Mouse (Mus musculus): ENCODE measurements at regions not wholly inside any gene's neighbourhood (a gene's known extent, or its start where the extent isn't known, plus 50 kb on each side); places are given as distances from the start of the nearest gene placed in this dataset.

DNA sequence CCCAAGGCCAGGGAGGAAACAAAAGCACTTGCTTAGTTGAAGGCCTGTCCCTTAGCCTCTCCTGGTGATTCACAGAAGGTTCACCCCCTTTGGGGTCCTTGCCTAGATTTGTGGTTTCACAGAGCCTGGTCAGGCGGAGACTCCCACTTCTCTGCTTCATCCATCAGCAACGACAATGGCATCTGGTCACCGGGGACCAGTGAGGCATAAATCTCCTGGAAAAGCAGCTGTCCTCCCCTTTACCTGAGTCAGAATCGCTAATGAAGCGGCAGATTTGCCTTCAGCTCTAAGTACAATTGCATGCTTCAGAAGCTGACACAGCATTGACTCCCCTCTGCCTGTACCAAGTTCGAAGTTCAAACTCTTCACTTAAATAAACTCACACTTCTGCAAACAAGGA is 353.7 kb upstream of the Atp11b start:
- DNase-seq = no peak

DNA sequence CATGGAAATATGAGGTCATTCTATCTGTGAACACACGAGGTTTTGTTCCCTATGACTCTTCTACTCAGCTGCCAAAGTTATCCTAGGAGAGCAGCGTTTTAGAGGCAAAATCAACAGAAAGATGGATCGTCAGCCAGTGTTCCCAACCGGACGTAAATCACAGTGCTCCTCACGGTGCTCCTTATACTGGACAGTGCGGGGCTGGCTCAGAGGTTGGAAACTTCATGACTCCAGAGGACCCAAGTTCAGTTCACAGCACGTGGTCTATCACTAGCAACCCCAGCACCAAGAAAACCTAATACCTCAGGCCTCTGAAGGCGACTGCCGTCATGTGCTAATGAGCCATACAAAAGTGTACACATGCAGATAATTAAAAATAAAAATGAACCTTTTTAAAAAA is 351.2 kb upstream of the Atp11b start:
- no peak for DNase-seq

DNA sequence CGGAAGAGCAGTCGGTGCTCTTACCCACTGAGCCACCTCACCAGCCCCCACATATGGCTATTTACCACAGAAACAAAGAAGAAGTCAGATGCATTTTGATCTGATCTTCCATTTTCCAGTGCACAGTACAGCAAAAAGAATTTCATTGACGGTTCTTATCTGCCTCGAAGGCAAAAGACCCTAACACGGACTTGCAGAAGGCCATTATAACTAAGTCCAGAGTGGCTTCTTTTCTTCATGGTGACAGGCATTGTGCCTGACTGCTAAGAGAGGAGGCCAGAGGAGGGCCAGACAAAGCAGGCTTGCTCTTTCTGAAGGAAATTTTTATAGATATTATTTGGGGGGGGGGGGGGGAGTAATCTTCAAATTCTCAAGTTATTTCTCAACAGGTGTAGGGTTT is 350.0 kb upstream of the Atp11b start:
- DNase-seq = no peak

DNA sequence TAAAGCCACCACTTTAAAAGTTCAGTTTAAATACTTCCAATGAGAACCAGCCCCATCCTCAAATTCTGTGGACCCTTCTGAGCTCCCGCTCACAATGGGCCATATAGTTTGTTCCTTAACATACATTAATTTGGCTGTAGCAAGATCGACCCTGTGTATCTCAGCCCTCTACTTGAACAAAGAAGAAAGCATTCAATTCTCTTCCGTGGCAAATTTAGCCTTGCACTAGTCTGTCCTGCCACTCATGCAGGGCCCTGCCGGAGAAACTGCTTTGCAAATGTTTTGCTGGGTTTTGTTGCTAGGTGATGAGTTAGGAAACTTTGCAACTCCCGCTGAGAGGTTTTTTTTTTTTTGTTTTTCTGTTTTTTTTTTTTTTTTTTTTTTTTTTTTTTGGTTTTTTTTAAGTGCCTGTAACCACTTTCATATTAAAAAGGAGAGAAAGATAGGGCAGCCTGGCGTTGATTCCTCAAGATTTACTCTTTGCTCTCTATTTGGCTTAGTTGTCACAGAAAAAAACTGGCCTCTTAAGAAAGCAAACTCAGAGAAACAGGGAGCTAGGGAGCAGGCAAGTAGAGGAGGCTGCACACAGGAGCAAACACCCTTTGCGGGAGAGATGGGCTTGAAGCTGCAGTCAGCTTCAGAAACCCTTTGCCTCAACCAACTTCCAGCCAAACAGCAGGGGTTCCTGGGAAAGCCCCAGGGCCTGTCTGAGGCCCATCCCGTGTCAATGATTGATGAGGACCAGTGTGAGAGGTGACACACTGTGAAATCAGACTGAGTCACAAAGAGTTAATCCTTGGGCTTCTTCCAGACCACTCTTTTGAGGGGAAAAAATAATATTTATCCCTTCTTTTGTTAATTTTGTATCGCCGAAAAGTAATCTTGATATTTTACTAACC is 349.2 kb upstream of the Atp11b start:
- no peak for DNase-seq

DNA sequence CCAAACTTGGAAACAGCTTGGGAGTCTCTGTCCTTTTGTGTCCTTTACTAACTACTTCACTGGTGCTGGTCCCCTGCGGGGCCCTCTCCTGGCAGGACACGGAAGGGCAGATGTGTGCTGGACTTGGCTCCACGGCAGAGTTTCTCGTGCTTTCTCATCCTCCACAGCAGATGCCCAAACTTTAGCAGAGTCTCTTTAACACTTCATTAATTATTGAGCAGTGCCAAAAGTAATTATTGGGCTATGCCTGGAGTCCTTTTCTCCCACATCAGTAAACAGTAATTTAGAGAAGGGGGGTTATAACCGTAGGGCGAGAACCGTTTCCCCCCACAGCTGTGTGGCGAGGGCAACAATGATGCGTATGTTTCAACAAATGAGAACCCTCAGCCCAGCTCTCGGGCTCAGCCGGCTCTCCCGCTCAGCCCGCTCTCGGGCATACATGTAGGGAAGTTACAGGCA is 348.3 kb upstream of the Atp11b start:
- peak; percentile 13 for DNase-seq

DNA sequence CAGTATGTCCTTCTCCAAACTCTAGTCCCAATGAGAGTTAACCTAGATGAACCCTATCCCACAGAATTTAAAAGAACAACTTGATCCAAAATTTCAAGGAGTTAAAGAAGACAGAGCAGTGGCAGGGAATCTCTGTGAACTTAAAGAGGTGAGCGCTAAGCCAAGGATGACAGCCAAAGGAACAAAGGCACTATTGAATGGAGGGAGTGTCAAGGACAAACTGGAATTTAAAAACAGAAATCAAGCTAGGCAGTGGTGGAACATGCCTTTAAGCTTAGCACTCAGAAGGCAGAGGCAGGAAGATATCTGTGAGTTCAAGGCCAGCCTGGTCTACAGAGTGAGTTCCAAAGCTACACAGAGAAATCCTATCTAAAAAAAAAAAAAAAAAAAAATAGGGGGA is 316.2 kb upstream of the Atp11b start:
- DNase-seq = no peak

DNA sequence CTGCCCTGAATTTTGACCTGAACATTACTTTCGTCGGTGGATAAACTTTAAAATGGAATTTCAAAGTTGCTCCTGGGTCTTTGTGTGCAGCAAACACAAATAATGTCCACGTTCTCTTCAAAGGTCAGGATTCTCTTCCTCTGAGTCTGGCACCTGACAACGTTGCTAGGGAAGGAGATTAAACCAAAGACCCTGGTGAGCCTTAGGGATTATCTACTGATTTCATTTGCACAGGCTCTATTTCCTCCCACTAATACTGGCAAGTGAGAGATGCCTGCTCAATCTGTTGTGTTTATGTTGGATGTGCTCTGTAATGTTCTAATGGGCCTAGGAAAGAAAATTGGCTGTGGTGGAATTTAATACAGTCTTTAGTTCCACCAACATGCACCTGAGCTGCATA is 291.0 kb upstream of the Atp11b start:
- DNase-seq = no peak

DNA sequence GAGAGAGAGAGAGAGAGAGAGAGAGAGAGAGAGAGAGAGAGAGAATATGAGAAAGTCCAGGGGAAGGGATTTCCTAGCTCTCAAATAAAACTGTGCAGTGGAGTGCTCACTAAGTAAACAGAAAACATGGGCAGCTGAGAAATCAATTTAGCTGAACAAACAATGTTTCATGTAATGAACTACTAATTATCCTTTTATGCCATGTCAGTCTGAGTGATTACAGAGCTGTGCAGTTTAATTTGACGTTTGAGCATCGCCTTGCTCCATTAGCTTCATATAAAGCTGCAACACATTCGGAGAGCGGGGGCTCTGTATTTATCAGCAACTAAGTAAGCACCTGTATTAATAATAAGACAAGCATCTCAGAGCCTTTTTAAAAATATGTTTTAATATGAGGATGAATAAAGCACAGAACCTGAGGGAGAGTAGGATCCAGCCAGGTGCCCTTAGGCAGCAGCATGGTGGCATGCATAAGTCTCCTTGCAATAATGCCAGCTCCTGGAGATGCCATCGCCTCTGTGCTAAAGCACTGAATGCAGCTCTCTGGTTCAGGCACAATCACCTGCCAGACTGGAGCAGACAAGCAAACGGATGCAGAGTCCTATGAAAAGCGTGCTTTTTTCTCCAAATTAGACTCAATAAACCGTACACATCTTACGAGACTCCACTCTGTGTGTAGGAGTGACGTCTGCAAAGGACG is 289.5 kb upstream of the Atp11b start:
- no peak for DNase-seq

DNA sequence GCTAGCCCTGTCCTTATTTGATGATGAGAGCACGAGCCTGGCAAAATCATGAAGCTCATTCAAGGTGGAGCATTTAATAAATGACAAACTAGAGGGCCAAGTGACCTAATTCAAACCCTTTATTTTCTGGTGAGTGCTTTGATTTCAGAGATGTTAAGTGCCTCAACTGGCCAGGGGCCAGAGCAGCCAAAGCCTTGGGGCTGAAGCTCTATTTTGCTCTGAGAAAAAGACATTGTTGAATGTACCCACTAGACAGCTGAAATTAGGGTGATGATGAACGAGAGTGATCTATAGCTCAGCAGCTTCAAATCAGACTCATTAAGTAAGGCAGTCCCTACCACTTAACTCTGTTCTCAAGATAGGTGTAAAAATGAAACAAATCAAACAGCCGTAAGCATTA is 287.9 kb upstream of the Atp11b start:
- no peak for DNase-seq

DNA sequence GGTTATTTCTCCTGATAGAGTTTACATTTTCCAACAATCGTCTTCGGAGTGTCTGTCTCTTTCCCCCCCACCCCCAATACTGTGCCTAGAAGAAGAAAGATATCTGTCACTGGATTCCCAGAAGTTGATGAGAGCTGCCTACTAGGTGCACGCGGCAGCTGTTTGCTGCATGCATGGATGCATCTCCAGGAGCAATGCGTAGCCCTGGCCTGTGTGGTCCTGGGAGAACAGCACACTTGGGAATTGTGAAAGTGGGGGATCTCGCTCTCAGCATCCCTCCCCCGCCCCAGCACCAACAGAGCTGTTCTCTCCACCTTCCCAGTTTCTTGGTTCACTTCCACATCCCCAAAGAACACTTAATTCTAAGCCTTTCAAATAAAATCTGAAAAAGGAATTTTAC is 280.6 kb upstream of the Atp11b start:
- no peak for DNase-seq

DNA sequence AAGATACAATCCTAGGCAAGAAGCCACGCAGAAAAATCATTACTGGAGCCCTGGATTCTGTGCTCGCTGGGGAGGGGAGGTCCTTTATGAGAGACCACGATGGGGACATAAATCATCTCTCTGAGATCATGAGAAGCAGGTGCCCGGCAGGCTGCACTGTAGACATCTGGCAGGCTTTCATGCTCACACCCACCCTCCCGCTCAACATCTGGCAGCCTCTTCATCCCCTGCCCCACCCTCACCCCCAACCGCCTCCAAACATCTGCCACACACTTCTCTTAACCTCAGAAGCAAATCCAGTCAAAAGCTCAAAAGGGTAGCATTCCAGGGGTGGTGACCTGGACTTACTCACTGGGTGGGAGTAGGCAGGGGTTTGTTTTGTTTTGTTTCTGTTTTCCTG is 279.5 kb upstream of the Atp11b start:
- DNase-seq = no peak

DNA sequence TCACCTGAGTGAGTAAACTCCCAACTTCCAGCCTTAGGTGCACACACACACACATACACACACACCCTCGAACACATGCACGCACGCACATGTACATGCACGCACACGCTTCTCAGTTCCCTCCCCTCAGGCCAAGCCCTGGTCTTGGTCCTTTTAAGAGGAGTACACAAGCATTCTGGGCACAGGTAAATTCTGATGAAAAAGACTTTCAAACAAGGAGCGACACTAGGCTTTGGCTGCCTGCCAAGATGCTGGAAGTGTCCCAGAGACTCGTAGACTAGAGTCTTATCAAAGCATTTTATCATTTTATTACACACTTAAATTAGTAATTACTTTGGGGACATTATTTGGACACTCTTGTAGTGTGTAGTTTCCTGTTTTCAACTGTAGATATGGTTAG is 278.6 kb upstream of the Atp11b start:
- DNase-seq = no peak

DNA sequence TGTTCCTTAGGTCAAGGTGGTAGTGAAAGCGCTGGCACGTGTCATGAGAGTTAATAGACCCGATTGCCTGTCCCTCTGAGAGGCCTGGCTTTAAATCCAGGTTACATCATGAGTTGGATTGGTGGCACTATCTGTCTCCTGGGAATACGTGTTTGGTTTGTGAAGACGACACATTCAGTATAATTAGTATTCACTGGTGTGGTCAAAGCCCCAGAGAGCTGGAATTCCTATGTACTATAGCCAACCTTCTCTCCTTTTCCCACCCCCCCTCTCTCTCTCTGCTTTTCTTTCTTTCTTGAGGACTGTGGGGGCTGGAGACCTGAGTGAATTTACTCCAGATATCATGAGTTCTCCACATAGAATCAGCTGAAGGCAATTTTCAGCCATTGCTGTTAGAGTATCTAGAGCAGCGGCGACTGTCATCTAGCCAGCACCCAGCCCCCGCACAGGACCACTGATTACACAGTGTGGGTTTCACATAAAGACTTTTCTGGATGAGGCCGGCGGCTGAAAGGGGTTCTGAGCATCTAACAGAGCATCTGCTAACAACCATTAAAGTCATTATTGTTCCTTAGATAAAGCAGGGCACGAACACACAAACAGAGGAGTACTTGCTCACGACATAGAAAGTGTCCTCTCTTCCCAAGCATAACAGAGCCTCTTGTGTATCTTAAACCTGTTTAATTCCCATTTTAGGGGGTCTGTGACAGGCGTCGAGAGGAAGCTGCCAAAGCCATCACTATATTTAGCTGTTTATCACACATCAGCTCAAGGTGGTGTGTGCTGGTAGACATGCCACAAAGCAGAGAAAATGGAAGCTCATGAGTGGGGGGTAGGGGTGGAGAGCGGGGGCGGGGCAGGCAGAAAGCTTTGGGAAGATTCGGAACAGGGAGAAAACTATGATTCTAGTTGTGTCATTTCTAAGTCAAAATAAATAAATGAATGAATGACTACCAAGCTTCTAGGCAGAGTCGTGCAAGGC is 272.9 kb upstream of the Atp11b start:
- no peak for DNase-seq

DNA sequence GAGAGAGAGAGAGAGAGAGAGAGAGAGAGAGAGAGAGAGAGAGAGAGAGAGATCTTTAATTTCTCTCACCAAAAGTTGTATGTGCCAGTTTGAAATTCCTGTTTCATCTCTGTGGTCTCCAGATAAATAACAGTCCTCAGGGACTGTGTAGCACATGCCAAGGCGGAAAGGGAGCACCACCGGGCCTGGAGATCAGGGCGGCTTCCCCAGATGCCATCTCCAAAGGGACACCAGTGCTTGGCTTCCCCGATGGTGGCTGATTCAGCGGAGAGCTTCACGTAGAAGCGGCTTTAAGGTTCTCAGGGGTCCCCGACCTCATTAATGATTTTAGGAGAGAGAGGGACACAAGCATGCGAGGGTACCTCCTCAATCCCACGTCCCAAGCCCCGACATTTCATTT is 272.1 kb upstream of the Atp11b start:
- DNase-seq = no peak

DNA sequence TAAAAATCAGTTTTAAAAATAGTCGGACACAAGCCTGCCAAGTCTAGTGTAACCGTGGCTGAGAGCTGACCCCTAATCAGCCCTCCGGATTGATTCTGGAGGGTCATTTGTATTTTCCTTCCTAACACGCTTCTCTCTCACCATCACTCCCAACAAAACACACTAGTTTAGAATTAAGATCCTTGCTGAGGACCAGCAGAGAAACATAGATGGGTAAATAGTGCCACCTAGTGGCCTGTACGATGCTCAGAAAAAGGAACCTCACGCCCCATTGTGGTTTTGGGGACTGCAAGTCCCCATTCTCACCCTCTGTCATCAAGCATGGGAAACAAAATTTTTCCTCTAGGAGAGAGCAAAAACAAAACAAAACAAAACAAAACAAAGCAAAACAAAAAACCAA is 271.6 kb upstream of the Atp11b start:
- DNase-seq = peak; percentile 53

DNA sequence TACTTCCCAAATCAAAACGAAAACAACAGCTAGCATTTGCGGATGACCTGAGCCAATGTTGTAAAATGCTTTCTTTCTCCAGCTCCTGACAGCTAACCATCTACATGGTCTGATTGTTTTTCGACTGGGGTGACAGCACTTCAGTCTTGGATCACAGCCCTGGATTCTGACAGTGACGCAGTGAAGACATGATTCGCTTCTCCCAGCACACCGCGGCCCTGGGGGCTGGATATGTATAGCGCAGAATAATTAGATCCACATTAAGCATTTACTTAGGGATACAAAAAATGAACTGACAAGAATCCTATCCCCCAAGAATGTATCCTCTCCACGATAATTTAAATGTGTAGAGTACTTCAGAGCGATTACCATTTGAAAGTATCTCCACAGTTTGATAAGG is 271.1 kb upstream of the Atp11b start:
- no peak for DNase-seq

DNA sequence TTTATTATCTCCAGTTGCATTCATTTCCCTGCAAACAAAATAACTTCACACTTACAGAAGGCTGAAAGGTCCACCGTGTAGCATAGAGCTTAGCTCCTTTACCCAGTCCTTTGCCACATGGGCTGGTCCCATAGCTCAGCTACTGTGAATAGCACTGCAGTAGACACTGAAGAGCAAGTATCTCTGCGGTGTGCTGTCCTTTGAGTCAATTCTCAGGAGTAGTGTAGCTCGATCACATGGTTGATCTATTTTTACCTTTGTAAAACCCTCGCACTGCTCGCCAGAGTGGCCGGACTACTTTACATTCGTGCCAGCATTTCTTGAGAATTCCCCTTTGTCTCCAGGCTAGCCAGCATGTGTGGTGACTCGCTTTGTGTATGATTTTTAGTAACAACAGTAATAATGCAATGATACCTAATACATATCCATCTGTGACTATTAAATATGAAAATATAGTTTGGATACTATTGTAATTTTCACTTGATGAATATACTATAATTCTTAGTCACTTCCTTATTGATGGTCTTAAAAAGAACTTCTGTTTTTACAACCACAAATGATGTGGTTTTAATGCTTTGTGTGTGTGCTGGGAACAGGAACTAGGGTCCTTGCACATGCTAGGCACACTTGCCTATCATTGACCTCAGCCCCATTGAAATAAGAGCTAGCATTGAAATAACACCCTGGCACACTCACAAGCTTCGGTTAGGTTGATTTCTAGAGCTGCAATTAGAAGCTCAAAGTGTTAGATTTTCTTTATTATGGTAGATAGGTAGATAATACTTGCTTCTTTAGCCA is 257.7 kb upstream of the Atp11b start:
- no peak for DNase-seq

DNA sequence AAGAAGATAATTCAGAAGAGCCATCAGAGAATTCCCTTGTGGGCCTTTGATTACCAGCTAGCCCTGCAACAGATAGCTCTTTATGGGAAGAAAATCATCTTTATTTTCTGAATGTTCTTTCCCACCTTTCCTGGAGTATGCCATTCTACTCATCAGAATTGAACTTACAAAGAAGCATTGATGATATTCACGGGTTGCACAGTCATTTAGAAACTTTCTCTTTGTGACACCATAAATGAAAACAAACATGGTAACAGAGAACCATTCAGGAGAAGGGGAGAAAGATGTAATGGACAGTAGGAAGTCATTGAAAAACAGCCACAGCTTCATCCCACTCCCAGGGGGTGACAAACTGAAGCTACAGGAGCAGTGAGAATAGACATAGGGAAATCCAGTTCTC is 243.6 kb upstream of the Atp11b start:
- no peak for DNase-seq

DNA sequence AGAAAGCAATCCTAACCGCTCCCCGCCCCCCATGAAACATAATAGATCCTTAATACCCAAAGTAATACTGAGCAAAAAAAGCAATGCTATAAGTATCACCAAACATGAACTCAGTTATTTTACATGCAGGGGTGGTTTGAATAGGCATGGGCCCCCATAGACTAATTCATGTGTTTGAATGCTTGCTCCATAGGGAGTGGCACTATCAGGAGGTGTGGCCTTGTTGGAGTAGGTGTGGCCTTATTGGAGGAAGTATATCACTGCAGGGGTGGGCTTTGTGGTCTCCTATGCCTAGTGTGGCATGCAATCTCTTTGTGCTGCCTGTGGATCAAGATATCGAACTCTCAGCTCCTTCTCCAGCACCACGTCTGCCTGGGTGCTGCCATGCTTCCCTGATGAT is 237.4 kb upstream of the Atp11b start:
- DNase-seq = no peak

DNA sequence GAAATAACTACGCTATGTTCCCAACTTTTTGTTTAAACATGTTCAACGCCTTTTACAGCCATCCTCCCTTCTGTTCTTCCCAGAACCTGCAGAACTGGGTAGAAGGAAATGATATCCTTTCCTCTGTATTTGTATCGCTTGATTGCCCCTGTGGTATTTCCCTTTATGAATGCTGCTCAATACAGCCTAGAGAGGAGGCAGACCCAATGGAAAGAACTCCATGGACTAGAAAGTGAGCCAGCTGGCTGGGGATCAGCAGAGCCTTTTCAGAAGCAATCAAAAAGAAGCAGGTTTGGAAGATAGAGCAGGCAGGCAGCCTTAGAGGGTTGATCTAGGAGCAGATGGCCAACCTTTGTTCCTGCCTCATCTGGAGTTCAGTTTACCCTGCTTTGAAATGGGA is 233.8 kb upstream of the Atp11b start:
- DNase-seq = no peak

DNA sequence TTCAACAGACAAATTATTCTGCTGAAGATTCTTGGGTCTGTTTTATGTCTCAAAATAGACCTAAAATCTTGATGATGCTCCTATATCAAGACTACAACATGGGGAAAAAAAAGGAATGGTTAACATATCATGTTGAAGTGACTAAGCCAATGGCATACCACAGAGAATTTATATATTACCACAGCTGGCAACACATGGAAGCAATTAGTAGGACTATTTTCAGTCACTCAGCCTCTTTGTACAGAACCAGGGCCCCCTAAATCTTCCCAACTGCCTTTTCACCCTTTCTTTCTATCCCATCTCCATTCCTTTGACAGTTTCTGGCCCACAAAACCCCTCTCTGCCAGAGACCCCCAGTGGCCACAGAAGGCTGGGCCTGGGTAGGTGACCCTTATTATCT is 206.2 kb upstream of the Atp11b start:
- DNase-seq = no peak

DNA sequence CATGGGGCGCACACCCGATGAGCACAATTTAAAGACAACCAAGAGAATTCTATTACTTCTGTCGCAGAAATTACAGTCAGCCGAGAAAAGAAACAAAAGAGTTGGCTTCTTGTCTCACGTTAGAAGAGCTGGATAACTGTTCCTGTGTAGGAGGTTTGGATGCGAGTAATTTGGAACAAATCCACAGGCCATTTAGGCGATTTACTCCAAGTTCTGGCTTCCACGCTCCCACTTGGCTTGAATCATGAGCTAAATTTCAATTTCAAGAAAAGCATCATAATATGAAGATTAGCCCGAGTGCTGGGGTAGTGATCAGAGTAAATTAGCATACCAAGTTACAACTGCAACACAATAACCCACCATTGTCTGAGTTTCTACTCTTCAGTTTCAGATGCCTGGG is 202.1 kb upstream of the Atp11b start:
- DNase-seq = no peak
